Mouse (Mus musculus) megakaryocyte, embryonic 14.5 days (primary cell): ENCODE data around the gene Cd19.

ENCODE experiments used
- FLI1 ChIP-seq: IDR thresholded peaks from 2 replicates; pipeline ENCODE4 v1.6.1; 2012; ENCODE audit warnings: low read length, inconsistent platforms, mixed read lengths
- GATA1 ChIP-seq: IDR thresholded peaks from 3 replicates; pipeline ENCODE4 v1.6.1; 2012; ENCODE audit warnings: mixed read lengths, low read length, inconsistent platforms, borderline replicate concordance

GRCm38 (mm10) chr7:126375012-126375411, 39.7 kb downstream of the Cd19 start:
- TF ChIP-seq GATA1 (no peak), FLI1 (no peak)
